Comparison of ENCODE assay signal across 8 mouse cellular contexts in genomic region chr13:103751421-103751820, GRCm38 (mm10). TPM values are rescaled to one million over a fixed set of nuclear protein-coding genes. Genes with fewer than 3 reads are reported as not detected.
DNase-seq lines count a peak whose midpoint lies in the region; ATAC-seq and TF ChIP-seq lines count a peak whose summit lies in the region.

No protein-coding gene starts in this region.

- H3K4me1 ChIP-seq in heart, adult 2 months (ENCODE audit: control insufficient read depth, insufficient read depth, low read length): no peaks in the 10 kb centered on the region
- no peaks in the 10 kb centered on the region for H3K4me1 ChIP-seq in midbrain, embryonic 14.5 days (ENCODE audit: control insufficient read depth, insufficient read depth, low read length)
- no peaks in the 10 kb centered on the region for H3K4me1 ChIP-seq in midbrain, embryonic 10.5 days
- no peaks in the 10 kb centered on the region for H3K4me1 ChIP-seq in midbrain, embryonic 15.5 days

- no peak for ATAC-seq in midbrain, embryonic 14.5 days (ENCODE audit: low FRiP score, low TSS enrichment)
- ATAC-seq in midbrain, embryonic 15.5 days (replicated peaks): no peak

- H3K27me3 ChIP-seq in heart, adult 2 months (ENCODE audit: control insufficient read depth, insufficient read depth, low read length): no peaks in the 10 kb centered on the region
- no peaks in the 10 kb centered on the region for H3K27me3 ChIP-seq in midbrain, embryonic 14.5 days (ENCODE audit: control insufficient read depth, insufficient read depth, low read length)
- no peaks in the 10 kb centered on the region for H3K27me3 ChIP-seq in midbrain, embryonic 10.5 days (ENCODE audit: low read depth, poor library complexity, severe bottlenecking)
- H3K27me3 ChIP-seq in midbrain, embryonic 15.5 days (replicated peaks): no peaks in the 10 kb centered on the region

- no peaks in the 10 kb centered on the region for H3K9me3 ChIP-seq in midbrain, embryonic 14.5 days (ENCODE audit: control insufficient read depth, low read length)
- no peaks in the 10 kb centered on the region for H3K9me3 ChIP-seq in midbrain, embryonic 10.5 days (replicated peaks)
- no peaks in the 10 kb centered on the region for H3K9me3 ChIP-seq in midbrain, embryonic 15.5 days

- intact Hi-C loops in heart, adult 2 months (cut with DNase I): loop anchor here (1.0 to 5.0 kb wide), 3 partner anchors 48 to 336 kb away; no protein-coding TSS in a partner anchor
- intact Hi-C loops in heart, postnatal 25 days (cut with DNase I): no loop called here
- intact Hi-C loops in left cerebral cortex, postnatal 25 days (cut with DNase I): no loop called here

- H3K9ac ChIP-seq in heart, adult 2 months (ENCODE audit: low read depth, low read length): no peak overlapping the region
- no peak overlapping the region for H3K9ac ChIP-seq in midbrain, embryonic 14.5 days (replicated peaks; ENCODE audit: low read length)
- no peak overlapping the region for H3K9ac ChIP-seq in midbrain, embryonic 15.5 days

- DNase-seq in heart, adult 2 months: no peak
- DNase-seq in heart, postnatal 25 days (ENCODE audit: low spot score): no peak
- peak; percentile 87 for DNase-seq in midbrain, embryonic 14.5 days
- no peak for DNase-seq in midbrain, embryonic 10.5 days (ENCODE audit: low spot score)
- peak; percentile 39 for DNase-seq in R1 (ENCODE audit: low read depth, low spot score)
- peak; percentile 33 to 39 for DNase-seq in left cerebral cortex, postnatal 25 days (ENCODE audit: low spot score in 2 of 2)
- no peak for DNase-seq in ovary, adult 18-20 months (ENCODE audit: low spot score)

- H3K27ac ChIP-seq in heart, adult 2 months: no peak overlapping the region
- no peak overlapping the region for H3K27ac ChIP-seq in midbrain, embryonic 14.5 days (replicated peaks; ENCODE audit: low read depth, low read length)
- no peak overlapping the region for H3K27ac ChIP-seq in midbrain, embryonic 10.5 days (replicated peaks)
- no peak overlapping the region for H3K27ac ChIP-seq in midbrain, embryonic 15.5 days

- no peak overlapping the region for H3K4me3 ChIP-seq in heart, adult 2 months
- no peak overlapping the region for H3K4me3 ChIP-seq in midbrain, embryonic 14.5 days (replicated peaks; ENCODE audit: low read depth, low read length)
- no peak overlapping the region for H3K4me3 ChIP-seq in midbrain, embryonic 10.5 days
- H3K4me3 ChIP-seq in midbrain, embryonic 15.5 days: no peak overlapping the region

- no peak overlapping the region for H3K4me2 ChIP-seq in midbrain, embryonic 14.5 days (ENCODE audit: low read length)
- H3K4me2 ChIP-seq in midbrain, embryonic 15.5 days: no peak overlapping the region

- no peaks in the 10 kb centered on the region; the same call in 1 of the 2 replicates for H3K79me2 ChIP-seq in heart, adult 2 months (replicated peaks; ENCODE audit: control insufficient read depth, insufficient read depth, low read length)

- H3K36me3 ChIP-seq in heart, adult 2 months (ENCODE audit: control insufficient read depth, insufficient read depth, low read length): no peaks in the 10 kb centered on the region; the same call in 1 of the 2 replicates
- H3K36me3 ChIP-seq in midbrain, embryonic 14.5 days (ENCODE audit: control insufficient read depth, insufficient read depth, low read length): peaks cover 68% of the 10 kb centered on the region
- peaks cover 97% of the 10 kb centered on the region for H3K36me3 ChIP-seq in midbrain, embryonic 10.5 days
- H3K36me3 ChIP-seq in midbrain, embryonic 15.5 days (replicated peaks): peaks cover 29% of the 10 kb centered on the region

- TF ChIP-seq POLR2A in heart, adult 2 months (IDR thresholded peaks at IDR 0.05; ENCODE audit: insufficient read depth, low read depth, low read length): no peak

- no peak for TF ChIP-seq EP300 in heart, adult 2 months (IDR thresholded peaks at IDR 0.05; ENCODE audit: insufficient read depth, low read depth, low read length)

- TF ChIP-seq CTCF in heart, adult 2 months (IDR thresholded peaks at IDR 0.05): peak; percentile 80

- 38% methylated on average over 3 of the region's 3 CpGs for WGBS in heart, adult 2 months
- WGBS in midbrain, embryonic 14.5 days: 67% methylated on average over 3 of the region's 3 CpGs
- 76% methylated on average over 3 of the region's 3 CpGs for WGBS in midbrain, embryonic 10.5 days
- WGBS in midbrain, embryonic 15.5 days: 49% methylated on average over 3 of the region's 3 CpGs

RNA-seq across cellular contexts. Expression of gene Srek1, which starts 23.0 kb away (rescaled TPM):
- 10 to 100 TPM; 17.5 TPM for total RNA-seq in heart, adult 2 months (2021)
- 20.0 and 24.4 TPM in 2 replicates for polyA plus RNA-seq in heart, adult 2 months (2012; rRNA removed)
- total RNA-seq in heart, postnatal 25 days (2021): 10 to 100 TPM; 20.5 to 22.8 TPM
- polyA plus RNA-seq in midbrain, embryonic 14.5 days (2014; fragmentation: Nextera tagmentation; extraction: Ambion mirVana): 85.6 and 89.9 TPM in 2 replicates
- polyA plus RNA-seq in midbrain, embryonic 10.5 days (2016; fragmentation: Nextera tagmentation; extraction: Ambion mirVana): 89.4 and 92.1 TPM in 2 replicates
- 10 to 100 TPM; 61.4 to 76.9 TPM for total RNA-seq in left cerebral cortex, postnatal 25 days (2021)
- polyA plus RNA-seq in midbrain, embryonic 15.5 days (2015; fragmentation: Nextera tagmentation; extraction: Ambion mirVana): 68.0 and 76.6 TPM in 2 replicates

Comparison
In these comparisons a context has a peak if more than half of its experiments do, and no peak if none do; other contexts are left out.
1. DNase-seq: peak in midbrain, embryonic 14.5 days (single experiment), R1 (single experiment) and left cerebral cortex, postnatal 25 days (2 of 2); none in heart, adult 2 months (0 of 2), heart, postnatal 25 days (single experiment), midbrain, embryonic 10.5 days (single experiment) and ovary, adult 18-20 months (single experiment).